In the genomic region with DNA sequence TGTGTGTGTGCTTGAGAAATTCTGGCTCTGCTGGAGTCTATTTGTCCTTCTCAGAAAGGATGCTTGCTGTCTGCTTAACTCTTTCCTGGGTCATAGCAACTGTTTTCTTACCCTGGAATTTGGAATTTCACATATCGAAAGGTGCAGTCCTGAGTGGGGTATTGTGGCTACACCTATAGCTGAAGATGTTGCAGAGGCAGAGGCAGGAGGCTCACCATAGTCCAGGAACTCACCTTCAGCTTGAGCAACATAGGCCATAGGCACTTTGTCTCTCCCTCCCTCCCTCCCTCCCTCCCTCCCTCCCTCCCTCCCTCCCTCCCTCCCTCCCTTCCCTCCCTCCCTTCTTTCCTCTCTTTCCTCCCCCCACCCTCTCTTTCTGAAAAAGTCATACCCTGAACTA, we compare ENCODE assay signal across 8 mouse cellular contexts.
DNase-seq lines count a peak whose midpoint lies in the region; ATAC-seq lines count a peak whose summit lies in the region.
"Had no signal": no experiment of that assay in that cellular context is flagged by ENCODE, and none has a peak within 500 bp of the region (broad histone marks: within the 10 kb centered on the region; RNA-seq: fewer than 3 reads in every experiment).

No protein-coding gene starts in this region.

- no peak overlapping the region for H3K27ac ChIP-seq in limb, embryonic 12.5 days
- H3K27ac ChIP-seq in limb, embryonic 10.5 days: no peak overlapping the region
- peak overlapping the region; percentile 72 for H3K27ac ChIP-seq in forebrain, embryonic 12.5 days
- H3K27ac ChIP-seq in hindbrain, embryonic 16.5 days (ENCODE audit: low read depth, low read length): peak overlapping the region; percentile 60
- H3K27ac ChIP-seq in neural tube, embryonic 14.5 days (ENCODE audit: low read depth, low read length): peak overlapping the region; percentile 70

- H3K4me1 ChIP-seq in limb, embryonic 12.5 days (replicated peaks): peaks cover 8% of the 10 kb centered on the region
- H3K4me1 ChIP-seq in limb, embryonic 10.5 days: peaks cover 23% of the 10 kb centered on the region
- peaks cover 18% of the 10 kb centered on the region for H3K4me1 ChIP-seq in forebrain, embryonic 12.5 days
- peaks cover 6% of the 10 kb centered on the region for H3K4me1 ChIP-seq in hindbrain, embryonic 16.5 days (ENCODE audit: control insufficient read depth, insufficient read depth, low read depth, low read length)
- H3K4me1 ChIP-seq in neural tube, embryonic 14.5 days (ENCODE audit: control insufficient read depth, insufficient read depth, low read length): peaks cover 3% of the 10 kb centered on the region; the same call in 1 of the 2 replicates

- peaks cover 15% of the 10 kb centered on the region; the same call in 1 of the 2 replicates for H3K27me3 ChIP-seq in limb, embryonic 12.5 days
- H3K27me3 ChIP-seq in limb, embryonic 10.5 days (ENCODE audit: low read depth, poor library complexity, severe bottlenecking): peaks cover 7% of the 10 kb centered on the region; the same call in 1 of the 2 replicates
- H3K27me3 ChIP-seq in forebrain, embryonic 12.5 days: no peaks in the 10 kb centered on the region
- H3K27me3 ChIP-seq in hindbrain, embryonic 16.5 days (replicated peaks; ENCODE audit: control insufficient read depth, insufficient read depth, low read length): no peaks in the 10 kb centered on the region
- no peaks in the 10 kb centered on the region for H3K27me3 ChIP-seq in neural tube, embryonic 14.5 days (ENCODE audit: control insufficient read depth, insufficient read depth, low read length)

- no peak; the same call in 1 of the 2 replicates for ATAC-seq in limb, embryonic 12.5 days (ENCODE audit: insufficient number of reproducible peaks, insufficient read depth, low FRiP score, low TSS enrichment, low read depth)
- peak; percentile 54; the same call in 1 of the 2 replicates for ATAC-seq in forebrain, embryonic 12.5 days (ENCODE audit: low FRiP score)
- ATAC-seq in hindbrain, embryonic 16.5 days: peak; percentile 37; the same call in 1 of the 2 replicates
- peak; percentile 50 for ATAC-seq in neural tube, embryonic 14.5 days (ENCODE audit: low read depth)
- ATAC-seq: lung, postnatal 0 days had no signal

- DNase-seq in limb, embryonic 10.5 days (ENCODE audit: low spot score): no peak
- DNase-seq in adrenal gland, adult 2 months: no peak
- DNase-seq in spleen, postnatal 4 days (ENCODE audit: low spot score in 2 of 2): no peak

- no peak overlapping the region for H3K9ac ChIP-seq in limb, embryonic 12.5 days (replicated peaks)
- no peak overlapping the region for H3K9ac ChIP-seq in forebrain, embryonic 12.5 days
- peak overlapping the region; percentile 57; the same call in 1 of the 2 replicates for H3K9ac ChIP-seq in hindbrain, embryonic 16.5 days (ENCODE audit: low read depth, low read length)
- H3K9ac ChIP-seq in neural tube, embryonic 14.5 days (replicated peaks; ENCODE audit: low read depth, low read length): peak overlapping the region; percentile 46; the same call in 1 of the 2 replicates

- WGBS in limb, embryonic 12.5 days: 78% methylated on average over 1 of the region's 1 CpGs
- WGBS in limb, embryonic 10.5 days: 96% methylated on average over 1 of the region's 1 CpGs
- WGBS in forebrain, embryonic 12.5 days: 70% methylated on average over 1 of the region's 1 CpGs
- 60% methylated on average over 1 of the region's 1 CpGs for WGBS in hindbrain, embryonic 16.5 days
- 61% methylated on average over 1 of the region's 1 CpGs for WGBS in neural tube, embryonic 14.5 days

- H3K36me3 ChIP-seq in limb, embryonic 12.5 days: no peaks in the 10 kb centered on the region
- no peaks in the 10 kb centered on the region for H3K36me3 ChIP-seq in limb, embryonic 10.5 days
- no peaks in the 10 kb centered on the region for H3K36me3 ChIP-seq in forebrain, embryonic 12.5 days (replicated peaks)
- no peaks in the 10 kb centered on the region for H3K36me3 ChIP-seq in hindbrain, embryonic 16.5 days (ENCODE audit: control insufficient read depth, insufficient read depth, low read length)
- H3K36me3 ChIP-seq in neural tube, embryonic 14.5 days (ENCODE audit: control insufficient read depth, insufficient read depth, low read length): no peaks in the 10 kb centered on the region

- peak overlapping the region; percentile 54 for H3K4me2 ChIP-seq in limb, embryonic 12.5 days
- H3K4me2 ChIP-seq in forebrain, embryonic 12.5 days: peak overlapping the region; percentile 51
- H3K4me2 ChIP-seq in hindbrain, embryonic 16.5 days (ENCODE audit: low read length): peak overlapping the region; percentile 64
- H3K4me2 ChIP-seq in neural tube, embryonic 14.5 days (ENCODE audit: low read depth, low read length): peak overlapping the region; percentile 54

- peak overlapping the region; percentile 23; the same call in 1 of the 2 replicates for H3K4me3 ChIP-seq in limb, embryonic 12.5 days (replicated peaks)
- H3K4me3 ChIP-seq in limb, embryonic 10.5 days: no peak overlapping the region
- H3K4me3 ChIP-seq in forebrain, embryonic 12.5 days (replicated peaks): peak overlapping the region; percentile 31; the same call in 1 of the 2 replicates
- H3K4me3 ChIP-seq in hindbrain, embryonic 16.5 days (ENCODE audit: low read length): peak overlapping the region; percentile 35
- H3K4me3 ChIP-seq in neural tube, embryonic 14.5 days (ENCODE audit: low read depth, low read length): peak overlapping the region; percentile 27; the same call in 1 of the 2 replicates

- no peaks in the 10 kb centered on the region for H3K9me3 ChIP-seq in limb, embryonic 12.5 days
- H3K9me3 ChIP-seq in limb, embryonic 10.5 days (replicated peaks): no peaks in the 10 kb centered on the region
- no peaks in the 10 kb centered on the region for H3K9me3 ChIP-seq in forebrain, embryonic 12.5 days
- no peaks in the 10 kb centered on the region for H3K9me3 ChIP-seq in hindbrain, embryonic 16.5 days (ENCODE audit: control insufficient read depth, low read length)
- H3K9me3 ChIP-seq in neural tube, embryonic 14.5 days (ENCODE audit: control insufficient read depth, low read length): no peaks in the 10 kb centered on the region

Comparison
In these comparisons a context has a peak if more than half of its experiments do, and no peak if none do; other contexts are left out.
1. H3K27ac ChIP-seq: peak in forebrain, embryonic 12.5 days (single experiment), hindbrain, embryonic 16.5 days (single experiment) and neural tube, embryonic 14.5 days (single experiment); none in limb, embryonic 12.5 days (single experiment) and limb, embryonic 10.5 days (single experiment).
2. H3K9ac ChIP-seq: peak in hindbrain, embryonic 16.5 days (single experiment) and neural tube, embryonic 14.5 days (single experiment); none in limb, embryonic 12.5 days (single experiment) and forebrain, embryonic 12.5 days (single experiment).
3. Peak in every context shown above with its lines, with median percentiles within 50 percentile points of each other: H3K4me2 ChIP-seq.